Mouse (Mus musculus) cerebellum, adult 2 months (tissue): Measurements from ENCODE around the gene Fbxo17.

ENCODE experiments used
- CTCF ChIP-seq: fragments of 200-500 bp; IDR thresholded peaks from 2 replicates; pipeline ENCODE4 v1.5.1; 2011; ENCODE audit warnings: low read depth, mild to moderate bottlenecking, control low read depth, low read length, moderate library complexity, borderline replicate concordance; ENCODE audit not compliant: insufficient read depth
- POLR2A ChIP-seq: fragments of 200-500 bp; IDR thresholded peaks from 2 replicates; pipeline ENCODE4 v1.6.1; 2011; ENCODE audit warnings: low read length, control low read depth, borderline replicate concordance; ENCODE audit not compliant: insufficient read depth

- TF ChIP-seq CTCF (no peak), POLR2A (no peak)
These were observed 2.6 kb downstream of the Fbxo17 start for GRCm38 (mm10) chr7:28719159-28719558.
